Mouse (Mus musculus) forebrain, embryonic 12.5 days (tissue): ENCODE results near the gene Lin9. TPM values are rescaled to one million over a fixed set of nuclear protein-coding genes. Genes with fewer than 3 reads are reported as not detected.

Source experiments
- ATAC-seq: fragments of 200-750 bp; cut with Nextera tagmentation; 2 replicates; pipeline ENCODE4 v1.8.0; 2017; ENCODE audit warnings: moderate TSS enrichment; ENCODE audit not compliant: low FRiP score
- H3K27ac ChIP-seq: fragments of 300-500 bp; sonication (generic); 2 replicates; pipeline ENCODE4 v1.5.1; 2016; ENCODE audit warnings: mild to moderate bottlenecking
- H3K27me3 ChIP-seq: fragments of 300-500 bp; sonication (generic); 2 replicates; pipeline ENCODE4 v1.6.1; 2016; ENCODE audit warnings: mild to moderate bottlenecking
- H3K36me3 ChIP-seq: fragments of 300-500 bp; sonication (generic); replicated peaks from 2 replicates; pipeline ENCODE4 v1.6.1; 2016; ENCODE audit warnings: mild to moderate bottlenecking
- H3K4me1 ChIP-seq: fragments of 300-500 bp; sonication (generic); 2 replicates; pipeline ENCODE4 v1.6.1; 2016
- H3K4me2 ChIP-seq: fragments of 300-500 bp; sonication (generic); 2 replicates; pipeline ENCODE4 v1.6.1; 2016; ENCODE audit warnings: mild to moderate bottlenecking, moderate library complexity
- H3K4me3 ChIP-seq: fragments of 300-500 bp; sonication (generic); replicated peaks from 2 replicates; pipeline ENCODE4 v1.5.1; 2016; ENCODE audit warnings: mild to moderate bottlenecking
- H3K9ac ChIP-seq: fragments of 300-500 bp; sonication (generic); 2 replicates; pipeline ENCODE4 v1.6.1; 2016; ENCODE audit warnings: mild to moderate bottlenecking
- H3K9me3 ChIP-seq: fragments of 300-500 bp; sonication (generic); 2 replicates; pipeline ENCODE4 v1.6.1; 2016
- WGBS: fragments of 180-500 bp; shearing (Covaris S2); methylation state at CpG from one replicate; pipeline ENCODE4 v1.1.7; 2016; 5-methylcytosine and 5-hydroxymethylcytosine counted together
- polyA plus RNA-seq: library from polyadenylated mRNA; unstranded; fragments of >200 nt; fragmentation: Nextera tagmentation; extraction: Ambion mirVana; gene quantifications from 2 replicates; pipeline ENCODE4 v1.2.1, GENCODE M21; 2016

Gene Lin9
- polyA plus RNA-seq, 1 experiment from 2014 or later: 27.1 TPM

DNA sequence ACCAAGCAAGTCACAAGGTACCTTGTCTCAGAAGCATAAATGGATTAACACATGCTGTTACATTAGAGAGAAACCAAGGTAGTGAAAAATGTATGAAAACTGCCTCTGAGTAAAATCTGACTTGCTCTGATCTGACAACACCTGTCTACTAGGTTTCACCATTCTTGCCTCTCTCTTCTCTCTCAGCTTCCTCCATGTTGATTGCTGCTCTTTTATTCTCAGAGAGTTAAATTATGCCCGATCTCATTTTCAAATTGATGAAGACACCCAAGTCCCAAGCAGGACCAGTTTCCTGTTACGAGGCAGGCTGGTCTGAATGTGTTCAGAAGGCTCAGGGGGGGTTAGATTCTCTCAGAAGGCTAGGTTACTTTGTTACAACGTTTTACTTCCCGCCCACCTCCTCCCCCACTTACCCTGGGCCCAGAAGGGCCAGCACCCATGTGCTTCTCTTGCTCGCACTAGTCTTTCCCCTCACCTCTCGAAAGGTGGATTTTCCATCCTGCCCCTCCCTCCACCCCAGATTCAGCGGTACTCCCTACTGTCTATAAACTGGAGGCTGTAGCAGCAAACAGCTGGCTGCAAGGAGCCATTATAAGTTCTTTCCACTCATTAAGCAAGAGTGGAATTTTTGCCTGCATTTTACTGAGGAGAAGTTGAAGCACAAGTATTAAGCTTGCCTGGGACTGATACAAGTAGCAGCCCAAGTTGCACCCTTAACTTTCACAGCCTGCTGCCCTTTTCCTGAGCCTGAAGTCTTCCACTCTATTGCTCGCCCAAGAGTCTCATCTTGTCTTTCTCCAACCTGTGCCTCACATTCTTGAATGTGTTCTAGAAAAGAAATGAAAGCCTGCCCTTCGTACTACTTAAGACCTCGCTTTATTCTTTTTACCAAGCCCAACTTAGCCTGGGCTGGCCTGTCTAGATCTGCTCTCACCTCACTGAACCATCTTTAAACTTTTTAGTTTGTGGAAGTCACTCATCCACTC is 1.2 kb upstream of the Lin9 start:
- Histone ChIP-seq H3K4me2 (peak overlapping the region; percentile 75), H3K9ac (peak overlapping the region; percentile 92), H3K4me3 (peak overlapping the region; percentile 86), H3K36me3 (no peaks in the 10 kb centered on the region), H3K27me3 (no peaks in the 10 kb centered on the region), H3K9me3 (no peaks in the 10 kb centered on the region), H3K27ac (peak overlapping the region; percentile 95; the same call in 1 of the 2 replicates), H3K4me1 (peaks cover 27% of the 10 kb centered on the region)
- no peak for ATAC-seq
- 38% methylated on average over 10 of the region's 10 CpGs for WGBS

DNA sequence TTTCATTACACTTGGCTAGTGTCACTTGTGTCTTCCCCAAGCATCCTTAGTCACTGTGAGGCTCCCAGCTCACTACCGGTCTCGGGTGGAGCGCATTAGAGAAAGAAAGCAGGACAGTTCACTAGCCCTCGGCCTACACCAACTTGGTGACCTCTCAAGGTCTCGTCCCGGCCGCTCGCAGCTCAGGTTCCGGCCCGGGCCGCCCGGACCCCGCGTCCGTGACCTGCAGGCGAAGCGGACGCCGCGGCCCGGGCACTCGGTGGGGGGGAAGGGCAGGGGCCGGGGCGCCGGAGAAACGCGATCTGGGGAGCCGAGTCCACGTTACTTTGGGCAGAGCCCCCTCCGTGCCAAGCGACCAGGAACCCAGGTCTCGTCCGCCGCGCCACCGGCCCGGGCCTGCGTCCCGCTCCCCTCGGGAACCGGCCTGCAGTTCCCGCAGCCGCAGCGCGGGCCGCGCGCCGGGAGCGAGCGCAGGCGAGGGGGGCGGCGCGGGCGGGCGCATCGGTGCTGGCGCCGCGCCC is 285 bp upstream of the Lin9 start:
- peak overlapping the region; percentile 95 for H3K27ac ChIP-seq
- peak overlapping the region; percentile 92 for H3K9ac ChIP-seq
- WGBS: under 1% methylated on average over 52 of the region's 61 CpGs
- H3K4me2 ChIP-seq: peak overlapping the region; percentile 75
- H3K4me1 ChIP-seq: peaks cover 27% of the 10 kb centered on the region
- no peak; the same call in none of the 2 replicates for ATAC-seq
- H3K36me3 ChIP-seq: no peaks in the 10 kb centered on the region
- H3K4me3 ChIP-seq: peak overlapping the region; percentile 86
- no peaks in the 10 kb centered on the region for H3K27me3 ChIP-seq
- no peaks in the 10 kb centered on the region for H3K9me3 ChIP-seq

DNA sequence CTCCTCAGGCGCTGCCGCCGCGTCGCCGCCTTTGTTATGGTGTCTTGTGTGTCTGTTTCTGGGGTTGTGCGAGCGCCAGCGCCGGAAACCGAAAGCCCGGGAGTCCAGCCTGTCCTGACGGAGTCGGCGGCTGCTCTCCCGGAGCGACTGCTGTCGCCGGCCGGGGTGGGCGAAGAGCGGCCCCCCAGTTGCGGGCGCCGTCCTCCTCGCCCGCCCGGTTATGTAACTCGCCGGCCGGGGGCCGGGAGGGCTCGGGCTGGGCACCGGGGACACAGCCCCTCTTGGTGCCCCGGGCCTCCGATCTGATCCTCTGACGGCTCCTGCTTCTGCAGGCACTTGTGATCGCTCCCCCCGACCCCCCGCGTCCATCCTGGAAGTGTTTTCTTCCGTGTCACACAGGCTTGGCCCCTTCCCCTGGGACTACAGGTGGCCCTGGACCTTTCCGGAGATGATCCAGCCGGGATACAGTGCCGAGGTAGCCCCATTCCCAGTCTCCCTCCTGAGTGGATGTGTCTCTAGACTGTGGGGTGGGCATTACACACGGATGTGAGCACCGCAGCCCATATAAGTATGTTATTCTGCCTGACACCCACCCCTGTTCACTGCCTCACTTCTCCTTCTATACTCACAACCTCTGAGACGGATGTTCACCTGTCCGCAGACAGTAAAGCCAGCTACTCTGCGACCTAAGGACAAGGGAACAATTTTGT is 723 bp downstream of the Lin9 start:
- Histone ChIP-seq H3K27ac (peak overlapping the region; percentile 95), H3K9ac (peak overlapping the region; percentile 92), H3K9me3 (no peaks in the 10 kb centered on the region), H3K4me2 (peak overlapping the region; percentile 80), H3K4me3 (peak overlapping the region; percentile 86), H3K4me1 (peaks cover 27% of the 10 kb centered on the region), H3K36me3 (no peaks in the 10 kb centered on the region), H3K27me3 (no peaks in the 10 kb centered on the region)
- peak; percentile 64 for ATAC-seq
- WGBS: 5% methylated on average over 35 of the region's 50 CpGs

DNA sequence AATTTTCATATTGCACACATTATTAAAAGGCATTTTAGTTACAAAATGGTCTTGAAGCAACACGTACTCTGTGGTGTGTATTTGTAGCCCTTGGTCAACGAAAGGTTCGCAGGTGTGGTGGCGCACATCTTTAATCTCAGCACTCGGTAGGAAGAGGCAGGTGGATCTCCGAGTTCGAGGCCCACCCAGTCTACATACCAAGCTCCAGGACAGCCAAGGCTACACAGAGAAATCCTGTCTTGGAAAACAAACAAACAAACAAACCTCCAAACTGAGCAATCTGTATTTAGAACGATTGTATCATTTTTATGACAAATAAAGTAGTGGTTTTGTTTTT is 1.2 kb downstream of the Lin9 start:
- no peaks in the 10 kb centered on the region for H3K36me3 ChIP-seq
- H3K4me2 ChIP-seq: peak overlapping the region; percentile 80
- peaks cover 27% of the 10 kb centered on the region for H3K4me1 ChIP-seq
- H3K4me3 ChIP-seq: peak overlapping the region; percentile 86
- no peaks in the 10 kb centered on the region for H3K27me3 ChIP-seq
- H3K27ac ChIP-seq: no peak overlapping the region
- ATAC-seq: no peak
- H3K9me3 ChIP-seq: no peaks in the 10 kb centered on the region
- WGBS: 81% methylated on average over 8 of the region's 8 CpGs
- peak overlapping the region; percentile 92 for H3K9ac ChIP-seq

DNA sequence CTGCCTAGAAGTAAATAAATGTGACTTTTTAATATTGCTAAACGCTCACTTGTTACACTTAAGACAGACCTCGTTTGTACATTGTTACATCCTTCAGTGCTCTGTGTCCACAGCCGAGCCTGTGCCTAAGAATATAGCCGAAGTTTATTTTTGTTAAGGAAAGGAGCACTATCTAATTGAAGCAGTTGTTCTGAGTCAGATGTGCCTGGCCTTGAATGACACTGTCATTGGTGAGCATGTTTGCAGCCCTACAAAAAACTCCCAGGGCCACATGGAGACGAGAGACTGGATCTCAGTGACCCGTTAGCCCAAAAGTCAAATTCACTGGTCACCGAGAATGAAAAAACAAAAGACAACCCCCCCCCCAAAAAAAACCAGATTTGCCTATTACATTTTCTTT is 50.3 kb downstream of the Lin9 start:
- WGBS: 89% methylated on average over 7 of the region's 7 CpGs
- Histone ChIP-seq H3K9ac (no peak overlapping the region), H3K4me3 (no peak overlapping the region), H3K27me3 (peaks cover 22% of the 10 kb centered on the region), H3K27ac (no peak overlapping the region), H3K4me1 (peaks cover 1% of the 10 kb centered on the region), H3K4me2 (no peak overlapping the region), H3K36me3 (peaks cover 40% of the 10 kb centered on the region), H3K9me3 (no peaks in the 10 kb centered on the region)
- ATAC-seq: no peak

DNA sequence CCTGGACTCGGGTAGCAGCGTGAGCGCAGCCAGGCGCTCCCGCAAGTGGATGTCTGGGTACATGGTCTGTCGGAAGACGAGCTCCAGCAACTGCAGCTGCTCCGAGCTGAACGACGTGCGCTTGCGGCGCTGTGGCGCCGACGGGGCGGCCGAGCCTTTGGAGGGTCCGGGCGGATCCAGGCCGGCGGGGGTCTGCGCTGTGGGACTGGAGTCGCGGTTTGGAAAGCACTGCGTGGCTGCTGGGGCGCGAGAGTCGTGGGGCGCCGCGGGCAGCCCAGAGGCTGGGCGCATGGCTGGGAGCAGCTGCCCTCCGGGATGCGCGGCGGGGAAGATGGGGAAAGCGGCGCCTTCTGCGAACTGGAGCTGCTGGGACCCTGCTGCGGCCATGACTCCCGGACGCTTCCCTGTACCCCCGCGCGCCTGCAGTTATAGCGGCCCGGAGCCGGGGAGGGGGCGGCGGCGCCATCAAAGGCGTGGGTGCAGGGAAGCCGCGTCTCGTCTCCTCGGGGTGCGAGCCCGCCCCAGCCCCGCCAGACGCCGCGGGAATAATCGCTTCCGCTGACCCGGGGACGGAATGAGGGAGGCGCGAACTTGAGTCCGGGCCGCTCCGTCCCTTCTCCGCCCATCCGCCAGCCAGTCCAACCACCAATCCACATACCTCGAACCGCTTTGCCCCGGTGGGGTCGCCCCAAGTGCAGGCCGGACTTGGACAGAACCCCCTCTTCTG is 55.8 kb downstream of the Lin9 start, which contains the start of gene Mixl1:
TSS of gene Mixl1 (minus strand) at position 409 of the 727 bp plus-strand sequence.
- Histone ChIP-seq H3K27me3 (peaks cover 61% of the 10 kb centered on the region), H3K36me3 (peaks cover 1% of the 10 kb centered on the region), H3K4me3 (peak within 1 kb of the TSS; percentile 44), H3K4me2 (peak within 1 kb of the TSS; percentile 62), H3K9me3 (no peaks in the 10 kb centered on the region), H3K9ac (no peak within 1 kb of the TSS), H3K27ac (no peak within 1 kb of the TSS), H3K4me1 (peaks cover 14% of the 10 kb centered on the region)
- ATAC-seq: no peak
- 1% methylated on average over 74 of the region's 79 CpGs for WGBS

DNA sequence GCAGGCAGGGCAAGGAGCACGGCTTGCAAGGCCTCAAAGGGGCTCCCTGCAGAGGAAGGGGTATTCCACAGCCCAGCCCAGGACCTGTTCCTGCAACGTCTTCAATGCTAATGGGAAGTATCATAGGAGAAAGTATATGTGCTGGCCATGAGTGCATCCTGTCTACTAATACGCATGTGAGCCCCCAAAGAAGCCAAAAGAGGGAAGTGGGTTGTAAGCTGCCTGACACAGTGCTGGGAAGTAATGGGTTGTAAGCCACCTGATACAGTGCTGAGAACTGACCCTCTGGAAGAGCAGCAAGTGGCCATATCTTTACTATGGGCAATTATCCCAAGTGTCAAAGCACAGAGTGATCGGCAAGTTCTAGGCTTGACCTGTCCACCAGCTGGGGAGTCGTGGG is 57.1 kb downstream of the Lin9 start:
- no peaks in the 10 kb centered on the region for H3K36me3 ChIP-seq
- H3K4me3 ChIP-seq: no peak overlapping the region
- no peaks in the 10 kb centered on the region for H3K9me3 ChIP-seq
- no peak for ATAC-seq
- H3K27ac ChIP-seq: no peak overlapping the region
- 57% methylated on average over 5 of the region's 5 CpGs for WGBS
- H3K4me2 ChIP-seq: no peak overlapping the region
- H3K27me3 ChIP-seq: peaks cover 61% of the 10 kb centered on the region
- H3K9ac ChIP-seq: no peak overlapping the region
- H3K4me1 ChIP-seq: peaks cover 14% of the 10 kb centered on the region

DNA sequence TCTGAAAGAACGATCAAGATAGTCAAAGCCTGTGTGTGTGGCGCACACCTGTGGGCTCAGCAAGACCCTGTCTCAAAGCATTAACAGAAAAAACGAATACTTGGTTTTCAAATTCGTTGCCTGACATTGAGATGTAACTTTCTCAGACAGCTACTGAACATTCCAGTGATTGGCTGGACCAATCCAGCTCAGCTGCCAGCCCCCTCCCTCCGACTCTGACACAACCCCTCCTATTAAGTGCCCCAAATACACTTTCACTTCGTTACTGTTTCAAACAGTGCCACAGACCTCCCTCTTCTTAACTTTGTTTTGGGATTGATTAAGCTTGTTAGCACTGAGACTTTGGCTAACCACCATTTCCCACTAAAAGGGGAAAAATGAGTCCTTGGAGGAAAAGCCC is 62.5 kb downstream of the Lin9 start:
- H3K27me3 ChIP-seq: peaks cover 19% of the 10 kb centered on the region
- H3K36me3 ChIP-seq: no peaks in the 10 kb centered on the region
- no peak overlapping the region for H3K9ac ChIP-seq
- no peaks in the 10 kb centered on the region for H3K9me3 ChIP-seq
- WGBS: 55% methylated on average over 6 of the region's 6 CpGs
- no peak overlapping the region for H3K4me2 ChIP-seq
- no peak for ATAC-seq
- no peaks in the 10 kb centered on the region for H3K4me1 ChIP-seq
- no peak overlapping the region for H3K27ac ChIP-seq
- H3K4me3 ChIP-seq: no peak overlapping the region

DNA sequence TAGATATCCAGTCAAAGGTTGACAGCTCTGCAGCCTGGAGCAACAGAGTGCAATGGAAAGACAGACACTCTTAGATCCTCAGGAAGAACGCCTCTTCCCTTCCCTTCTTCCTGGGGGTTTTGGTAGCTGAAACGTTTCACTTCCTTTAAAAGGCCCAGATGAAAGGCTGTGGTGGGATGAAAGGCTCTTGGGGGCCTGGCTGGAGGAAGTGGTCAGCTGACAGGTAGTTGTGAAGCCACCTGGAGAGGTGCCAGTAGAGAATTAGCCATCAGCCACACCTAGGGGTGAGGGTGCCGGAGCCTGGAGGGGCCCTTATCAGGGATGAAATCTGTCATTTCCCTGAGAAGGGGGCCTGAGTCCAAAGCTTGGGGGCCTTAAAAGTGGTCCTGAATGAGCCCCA is 66.4 kb downstream of the Lin9 start:
- Histone ChIP-seq H3K36me3 (no peaks in the 10 kb centered on the region), H3K4me1 (no peaks in the 10 kb centered on the region), H3K27ac (no peak overlapping the region), H3K4me2 (no peak overlapping the region), H3K27me3 (no peaks in the 10 kb centered on the region), H3K9me3 (no peaks in the 10 kb centered on the region), H3K9ac (no peak overlapping the region), H3K4me3 (no peak overlapping the region)
- ATAC-seq: no peak
- 56% methylated on average over 3 of the region's 3 CpGs for WGBS

DNA sequence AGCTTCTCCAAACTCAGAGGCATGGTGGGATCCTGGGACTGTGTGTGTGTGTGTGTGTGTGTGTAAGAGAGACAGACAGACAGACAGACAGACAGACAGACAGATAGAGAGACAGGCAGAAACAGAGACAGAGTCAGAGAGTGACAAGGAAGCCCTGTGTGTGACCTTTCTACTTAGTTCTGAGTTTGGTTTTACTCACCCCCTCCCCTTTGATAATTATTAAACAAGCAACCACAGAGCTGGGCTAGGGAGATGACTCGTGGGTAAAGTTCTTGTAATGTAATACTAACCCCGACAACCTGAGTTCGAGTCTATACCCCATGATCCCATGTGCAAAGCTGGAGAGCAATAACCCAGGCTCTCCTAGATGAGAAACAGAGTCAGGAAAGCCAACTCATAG is 66.9 kb downstream of the Lin9 start:
- no peaks in the 10 kb centered on the region for H3K27me3 ChIP-seq
- no peak overlapping the region for H3K9ac ChIP-seq
- no peak for ATAC-seq
- no peak overlapping the region for H3K4me3 ChIP-seq
- H3K4me2 ChIP-seq: no peak overlapping the region
- no peak overlapping the region for H3K27ac ChIP-seq
- no peaks in the 10 kb centered on the region for H3K4me1 ChIP-seq
- 82% methylated on average over 3 of the region's 3 CpGs for WGBS
- no peaks in the 10 kb centered on the region for H3K9me3 ChIP-seq
- H3K36me3 ChIP-seq: no peaks in the 10 kb centered on the region

DNA sequence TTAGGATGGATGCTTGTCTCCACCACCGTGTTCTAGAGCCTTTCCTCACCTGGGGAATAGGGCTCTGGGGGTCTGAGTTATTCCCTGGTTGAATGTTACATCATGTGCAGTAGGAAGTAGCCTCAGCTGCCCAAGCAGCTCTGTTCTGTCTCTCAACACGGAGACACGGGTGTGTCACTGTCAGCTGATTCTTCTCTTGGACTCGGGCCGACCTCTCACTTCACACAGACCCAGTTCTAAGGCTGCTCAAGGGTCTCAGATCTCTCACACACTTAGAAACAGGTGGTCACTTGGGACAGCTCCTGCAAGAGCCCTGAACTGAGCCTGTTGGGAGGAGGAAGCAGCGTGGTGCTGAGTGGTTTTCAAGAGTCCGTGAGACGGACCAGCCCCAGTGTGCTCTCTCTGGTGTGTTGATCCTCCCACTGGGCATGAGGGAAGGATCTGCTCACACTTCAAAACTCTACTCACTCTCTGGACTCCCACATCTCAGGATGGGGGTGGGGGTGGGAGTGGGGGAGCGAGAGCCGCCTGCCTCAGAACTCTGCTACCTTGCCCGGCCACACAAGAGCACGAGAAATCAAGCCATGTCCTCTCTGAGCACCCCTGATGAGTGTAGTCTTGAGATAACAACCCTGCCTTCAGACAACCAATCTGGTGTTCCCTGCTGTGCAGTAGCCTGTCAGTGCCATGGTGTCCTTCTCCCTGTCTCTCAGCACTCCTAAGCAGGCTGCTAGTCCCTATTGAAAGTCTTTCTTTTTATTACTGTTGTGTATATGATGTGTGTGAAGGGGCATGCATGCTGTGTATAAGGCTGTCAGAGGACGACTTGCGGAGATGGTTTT is 68.2 kb downstream of the Lin9 start:
- no peak overlapping the region for H3K4me3 ChIP-seq
- H3K9ac ChIP-seq: no peak overlapping the region
- no peak overlapping the region for H3K27ac ChIP-seq
- H3K4me1 ChIP-seq: no peaks in the 10 kb centered on the region
- H3K4me2 ChIP-seq: no peak overlapping the region
- H3K9me3 ChIP-seq: no peaks in the 10 kb centered on the region
- H3K27me3 ChIP-seq: no peaks in the 10 kb centered on the region
- H3K36me3 ChIP-seq: no peaks in the 10 kb centered on the region
- WGBS: 80% methylated on average over 14 of the region's 14 CpGs
- no peak for ATAC-seq
